Mouse (Mus musculus) ES-E14 (cell line): ENCODE data around the gene Mesd.

Experiments used
- CHD2 ChIP-seq: IDR thresholded peaks from 2 replicates; pipeline ENCODE4 v1.6.1; 2014; ENCODE audit warnings: mild to moderate bottlenecking, low read depth, low read length, inconsistent platforms
- HCFC1 ChIP-seq: IDR thresholded peaks from 2 replicates; pipeline ENCODE4 v1.6.1; 2012; ENCODE audit warnings: low read length, inconsistent platforms, borderline replicate concordance; ENCODE audit not compliant: insufficient read depth
- MAFK ChIP-seq: IDR thresholded peaks from 2 replicates; pipeline ENCODE4 v1.6.1; 2014; ENCODE audit warnings: mild to moderate bottlenecking, low read depth, low read length, inconsistent platforms; ENCODE audit not compliant: insufficient read depth
- ZC3H11A ChIP-seq: IDR thresholded peaks from 2 replicates; pipeline ENCODE4 v1.6.1; 2012; ENCODE audit warnings: low read depth, mild to moderate bottlenecking, inconsistent platforms, low read length, borderline replicate concordance
- ZNF384 ChIP-seq: IDR thresholded peaks from 2 replicates; pipeline ENCODE4 v1.6.1; 2012; ENCODE audit warnings: low read depth, low read length, inconsistent platforms

DNA sequence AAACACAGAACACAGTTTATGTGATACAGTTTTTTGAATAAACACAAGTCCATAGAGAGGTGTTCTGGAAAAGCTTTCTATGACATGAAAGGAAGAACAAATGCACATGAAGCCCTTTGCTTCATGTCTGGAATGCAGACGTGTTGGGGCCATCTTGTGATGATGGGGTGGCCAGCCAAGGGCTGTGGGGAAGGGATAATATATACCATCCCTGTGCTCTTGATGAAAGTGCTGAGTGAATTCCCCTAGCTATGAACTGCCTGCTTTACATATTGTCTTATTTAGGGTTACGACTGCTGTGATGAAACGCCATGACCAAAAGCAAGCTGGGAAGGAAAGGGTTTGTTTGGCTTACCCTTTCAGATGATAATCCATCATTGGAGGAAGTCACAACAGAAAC lies 39.5 kb upstream of the Mesd start:
- no peak for TF ChIP-seq ZNF384
- no peak for TF ChIP-seq CHD2
- no peak for TF ChIP-seq HCFC1
- no peak for TF ChIP-seq MAFK
- no peak for TF ChIP-seq ZC3H11A
